Mouse (Mus musculus) hindbrain, embryonic 15.5 days (tissue): ENCODE data around the gene Nwd1. TPM values are rescaled to one million over a fixed set of nuclear protein-coding genes. Genes with fewer than 3 reads are reported as not detected.

ENCODE experiments used
- microRNA-seq: library from miRNA; unstranded; fragments of <30 nt; microRNA quantifications from one replicate; pipeline ENCODE4, GENCODE M21; 2016
- polyA plus RNA-seq: library from polyadenylated mRNA; unstranded; fragments of >200 nt; fragmentation: Nextera tagmentation; extraction: Ambion mirVana; gene quantifications from 2 replicates; pipeline ENCODE4 v1.2.1, GENCODE M21; 2015

Gene Nwd1
- polyA plus RNA-seq, 1 experiment from 2014 or later: 2.3 TPM

Small RNA genes lying within 50 kb of the gene (microRNA-seq; reads per million reads assigned to microRNA genes)
- gene Gm26237: not detected

Other genes starting within 250 kb of the Nwd1 start
- gene Eps15l1, start 225.3 kb upstream of the Nwd1 start, polyA plus RNA-seq: 55.9 and 58.5 TPM in 2 replicates
- 0.85 and 1.5 TPM in 2 replicates for gene Calr3, start 202.8 kb upstream of the Nwd1 start, polyA plus RNA-seq
- gene 1700030K09Rik, start 202.8 kb upstream of the Nwd1 start, polyA plus RNA-seq: 16.5 and 17.0 TPM in 2 replicates
- 44.5 and 59.8 TPM in 2 replicates for gene Cherp, start 171.5 kb upstream of the Nwd1 start, polyA plus RNA-seq
- gene Slc35e1, start 154.1 kb upstream of the Nwd1 start, polyA plus RNA-seq: 17.8 and 20.0 TPM in 2 replicates
- gene Med26, start 98.4 kb upstream of the Nwd1 start, polyA plus RNA-seq: 15.8 and 18.6 TPM in 2 replicates
- gene Smim7, start 75.6 kb upstream of the Nwd1 start, polyA plus RNA-seq: 122 TPM in 2 replicates
- 33.7 and 34.2 TPM in 2 replicates for gene Tmem38a, start 74.7 kb upstream of the Nwd1 start, polyA plus RNA-seq
- gene Sin3b, start 76.6 kb downstream of the Nwd1 start, polyA plus RNA-seq: 161 and 174 TPM in 2 replicates
- 0.28 and 0.47 TPM in 2 replicates for gene F2rl3, start 115.2 kb downstream of the Nwd1 start, polyA plus RNA-seq